Mouse (Mus musculus): ENCODE data around the gene Samhd1. TPM values are rescaled to one million over a fixed set of nuclear protein-coding genes. Genes with fewer than 3 reads are reported as not detected.

Gene Samhd1
- polyA plus RNA-seq, 1 experiment from 2014 or later, result 12.0 TPM

DNA sequence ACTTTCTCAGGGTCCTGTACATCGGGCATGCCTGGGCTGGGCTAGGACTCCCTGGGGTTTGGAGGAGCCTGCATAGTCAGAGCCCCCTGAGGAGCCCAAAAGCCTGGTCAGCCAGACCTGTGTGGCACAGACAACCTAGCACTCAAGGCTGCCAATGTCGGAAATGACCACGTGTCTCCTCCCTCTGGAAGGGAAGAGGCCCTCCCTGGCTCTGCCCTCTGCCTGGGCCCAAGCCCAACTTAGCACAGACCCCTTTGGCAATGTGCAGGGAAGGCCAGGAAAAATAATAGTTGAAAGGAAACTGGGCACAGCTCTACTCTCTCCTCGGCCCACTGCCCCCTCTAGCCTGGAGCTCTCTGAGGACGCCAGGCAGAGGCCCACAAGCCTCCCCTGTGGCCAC lies 80.2 kb downstream of the Samhd1 start:
- Histone ChIP-seq H3K4me3 (no peak overlapping the region), H3K36me3 (peaks cover 70% of the 10 kb centered on the region), H3K4me2 (no peak overlapping the region), H3K9ac (no peak overlapping the region), H3K9me3 (no peaks in the 10 kb centered on the region), H3K27me3 (no peaks in the 10 kb centered on the region), H3K4me1 (replicated peaks) (peaks cover 70% of the 10 kb centered on the region), H3K27ac (replicated peaks) (peak overlapping the region; percentile 43)
- ATAC-seq (ENCODE audit: low read depth), result no peak
- WGBS, result 81% methylated on average over 5 of the region's 5 CpGs

- no peak for ATAC-seq (ENCODE audit: low read depth)
- peaks cover 70% of the 10 kb centered on the region for H3K4me1 ChIP-seq (replicated peaks)
- H3K27ac ChIP-seq (replicated peaks), result peak overlapping the region; percentile 43; the same call in 1 of the 2 replicates
- H3K27me3 ChIP-seq, result no peaks in the 10 kb centered on the region
- no peaks in the 10 kb centered on the region for H3K9me3 ChIP-seq
- H3K9ac ChIP-seq, result no peak overlapping the region
- peaks cover 66% of the 10 kb centered on the region for H3K36me3 ChIP-seq
- no peak overlapping the region for H3K4me3 ChIP-seq
- no peak overlapping the region for H3K4me2 ChIP-seq
- 92% methylated on average over 8 of the region's 8 CpGs for WGBS
Observed at GRCm38 (mm10) chr2:157054297-157054696, 80.8 kb downstream of the Samhd1 start.

GRCm38 (mm10) chr2:157053787-157054186 lies 81.3 kb downstream of the Samhd1 start:
- Histone ChIP-seq H3K36me3 (peaks cover 67% of the 10 kb centered on the region), H3K4me2 (no peak overlapping the region), H3K9ac (no peak overlapping the region), H3K4me1 (replicated peaks) (peaks cover 70% of the 10 kb centered on the region), H3K27ac (replicated peaks) (no peak overlapping the region), H3K4me3 (no peak overlapping the region), H3K27me3 (no peaks in the 10 kb centered on the region), H3K9me3 (no peaks in the 10 kb centered on the region)
- WGBS, result 77% methylated on average over 4 of the region's 4 CpGs
- no peak for ATAC-seq (ENCODE audit: low read depth)

DNA sequence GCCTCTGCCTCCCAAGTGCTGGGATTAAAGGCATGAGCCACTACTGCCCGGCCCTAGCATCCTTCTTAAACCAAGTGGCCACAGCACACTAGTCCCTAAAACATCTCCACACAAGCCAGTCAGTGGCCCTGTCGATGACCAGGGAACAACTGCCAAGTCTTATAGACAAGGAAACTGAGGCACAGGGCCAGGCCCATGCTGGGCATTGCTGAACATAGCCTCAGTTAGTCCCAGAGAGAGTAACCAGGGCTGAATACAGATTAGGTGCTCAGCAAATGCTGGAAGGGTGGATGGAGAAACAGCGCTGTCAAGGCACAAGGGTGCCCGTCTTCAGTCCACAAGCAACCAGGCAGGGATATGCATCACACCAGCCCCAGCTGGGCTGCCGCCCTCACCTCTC lies 81.9 kb downstream of the Samhd1 start:
- H3K4me3 ChIP-seq, result no peak overlapping the region
- 94% methylated on average over 5 of the region's 5 CpGs for WGBS
- no peak overlapping the region for H3K27ac ChIP-seq (replicated peaks)
- no peak overlapping the region for H3K9ac ChIP-seq
- H3K4me1 ChIP-seq (replicated peaks), result peaks cover 70% of the 10 kb centered on the region
- H3K27me3 ChIP-seq, result no peaks in the 10 kb centered on the region
- peaks cover 67% of the 10 kb centered on the region for H3K36me3 ChIP-seq
- no peak overlapping the region for H3K4me2 ChIP-seq
- no peaks in the 10 kb centered on the region for H3K9me3 ChIP-seq
- ATAC-seq (ENCODE audit: low read depth), result no peak

GRCm38 (mm10) chr2:157052448-157052847 lies 82.6 kb downstream of the Samhd1 start:
- no peak for ATAC-seq (ENCODE audit: low read depth)
- Histone ChIP-seq H3K4me2 (no peak overlapping the region), H3K9ac (no peak overlapping the region), H3K27me3 (no peaks in the 10 kb centered on the region), H3K4me3 (no peak overlapping the region), H3K4me1 (replicated peaks) (peaks cover 68% of the 10 kb centered on the region), H3K27ac (replicated peaks) (no peak overlapping the region), H3K9me3 (no peaks in the 10 kb centered on the region), H3K36me3 (peaks cover 63% of the 10 kb centered on the region)
- 79% methylated on average over 8 of the region's 8 CpGs for WGBS

GRCm38 (mm10) chr2:157049831-157050243 lies 85.2 kb downstream of the Samhd1 start:
- WGBS, result 28% methylated on average over 8 of the region's 8 CpGs
- Histone ChIP-seq H3K36me3 (peaks cover 69% of the 10 kb centered on the region), H3K4me3 (peak overlapping the region; percentile 4; the same call in 1 of the 2 replicates), H3K9me3 (no peaks in the 10 kb centered on the region), H3K4me1 (replicated peaks) (peaks cover 55% of the 10 kb centered on the region), H3K9ac (peak overlapping the region; percentile 6; the same call in 1 of the 2 replicates), H3K27ac (replicated peaks) (peak overlapping the region; percentile 91), H3K27me3 (no peaks in the 10 kb centered on the region), H3K4me2 (peak overlapping the region; percentile 33)
- ATAC-seq (ENCODE audit: low read depth), result peak; percentile 91

DNA sequence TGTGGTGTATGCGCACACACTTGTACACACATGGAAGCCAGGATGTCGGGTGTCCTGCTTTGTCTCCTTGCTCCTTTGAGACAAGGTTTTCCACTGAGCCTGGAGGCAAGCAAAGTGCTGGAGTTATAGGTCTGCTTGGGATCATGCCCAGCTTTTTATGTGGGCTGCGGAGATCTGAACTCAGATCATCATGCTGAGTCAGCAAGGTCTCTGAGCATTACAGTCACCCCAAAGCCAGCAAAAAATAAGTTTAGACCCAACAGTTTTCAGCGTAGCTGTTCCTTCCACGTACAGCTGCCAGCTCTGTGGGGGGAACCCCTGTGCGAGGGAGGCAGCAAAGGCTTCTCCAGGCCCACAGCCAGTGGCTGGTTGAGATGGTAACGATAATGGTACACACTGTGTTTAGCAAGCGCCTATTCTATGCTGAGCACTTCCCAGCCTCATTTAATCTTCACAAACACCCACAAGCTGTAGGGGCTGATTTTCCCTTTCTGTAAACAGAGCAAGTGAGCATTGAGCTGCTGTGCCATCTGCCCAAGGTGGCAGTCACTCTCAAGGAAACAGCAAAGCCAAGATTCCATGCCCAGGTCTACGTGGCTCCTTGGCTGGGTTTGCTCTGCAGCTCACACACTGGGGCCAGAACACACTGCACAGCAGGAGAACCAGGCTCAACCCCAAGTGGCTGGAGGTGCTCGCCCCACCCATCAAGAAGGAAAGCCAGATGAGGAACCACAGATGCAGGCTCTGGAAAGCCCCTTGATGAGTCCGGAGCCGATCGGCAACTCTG lies 86.5 kb downstream of the Samhd1 start:
- peaks cover 69% of the 10 kb centered on the region for H3K36me3 ChIP-seq
- H3K27ac ChIP-seq (replicated peaks), result peak overlapping the region; percentile 91
- no peaks in the 10 kb centered on the region for H3K9me3 ChIP-seq
- 83% methylated on average over 13 of the region's 13 CpGs for WGBS
- H3K4me1 ChIP-seq (replicated peaks), result peaks cover 50% of the 10 kb centered on the region
- no peak for ATAC-seq (ENCODE audit: low read depth)
- no peaks in the 10 kb centered on the region for H3K27me3 ChIP-seq
- no peak overlapping the region for H3K4me2 ChIP-seq
- peak overlapping the region; percentile 38; the same call in 1 of the 2 replicates for H3K9ac ChIP-seq
- H3K4me3 ChIP-seq, result no peak overlapping the region

Other genes starting within 250 kb of the Samhd1 start
- gene Sla2, start 248.1 kb downstream of the Samhd1 start, polyA plus RNA-seq (2015; fragmentation: Nextera tagmentation; extraction: Ambion mirVana), result 0.18 TPM in 1 of 2 replicates, not detected in the other
- 85.3 and 88.0 TPM in 2 replicates for gene Ndrg3, start 143.2 kb downstream of the Samhd1 start, polyA plus RNA-seq (2015; fragmentation: Nextera tagmentation; extraction: Ambion mirVana)
- 9.9 and 10.3 TPM in 2 replicates for gene Dsn1, start 128.1 kb downstream of the Samhd1 start, polyA plus RNA-seq (2015; fragmentation: Nextera tagmentation; extraction: Ambion mirVana)
- 4.5 and 5.9 TPM in 2 replicates for gene Soga1, start 56.0 kb downstream of the Samhd1 start, polyA plus RNA-seq (2015; fragmentation: Nextera tagmentation; extraction: Ambion mirVana)
- gene Tldc2, start 48.2 kb downstream of the Samhd1 start, polyA plus RNA-seq (2015; fragmentation: Nextera tagmentation; extraction: Ambion mirVana), result not detected in 2 replicates
- gene Rbl1, start 69.3 kb upstream of the Samhd1 start, polyA plus RNA-seq (2015; fragmentation: Nextera tagmentation; extraction: Ambion mirVana), result 6.5 and 7.8 TPM in 2 replicates
- gene Rpn2, start 143.8 kb upstream of the Samhd1 start, polyA plus RNA-seq (2015; fragmentation: Nextera tagmentation; extraction: Ambion mirVana), result 214 and 222 TPM in 2 replicates
- 0.42 and 0.80 TPM in 2 replicates for gene Mroh8, start 144.3 kb upstream of the Samhd1 start, polyA plus RNA-seq (2015; fragmentation: Nextera tagmentation; extraction: Ambion mirVana)
- gene Ghrh, start 212.2 kb upstream of the Samhd1 start, polyA plus RNA-seq (2015; fragmentation: Nextera tagmentation; extraction: Ambion mirVana), result 0.57 and 0.68 TPM in 2 replicates
- gene Manbal, start 232.3 kb upstream of the Samhd1 start, polyA plus RNA-seq (2015; fragmentation: Nextera tagmentation; extraction: Ambion mirVana), result 77.6 and 89.9 TPM in 2 replicates

Data from neural tube, embryonic 13.5 days (tissue).